Mouse (Mus musculus): ENCODE results near the gene Fzd5.

Gene Fzd5

GRCm38 (mm10) chr1:64684440-64684839, 53.1 kb downstream of the Fzd5 start:
- no peak for DNase-seq (ENCODE audit: low spot score)

- no peak for DNase-seq (ENCODE audit: low spot score)
Measured at GRCm38 (mm10) chr1:64683039-64683438, 54.5 kb downstream of the Fzd5 start.

- no peak for DNase-seq (ENCODE audit: low spot score)
Measured at GRCm38 (mm10) chr1:64681499-64681898, 56.1 kb downstream of the Fzd5 start.
